Mouse (Mus musculus) heart, embryonic 11.5 days (tissue): Measurements from ENCODE around the gene Dnajc8. TPM values are rescaled to one million over a fixed set of nuclear protein-coding genes. Genes with fewer than 3 reads are reported as not detected.

ENCODE experiments used
- ATAC-seq: fragments of 200-750 bp; cut with Nextera tagmentation; replicated peaks from 2 replicates; pipeline ENCODE4 v1.8.0; 2017; ENCODE audit warnings: moderate library complexity; ENCODE audit not compliant: insufficient number of reproducible peaks, low FRiP score, low TSS enrichment
- H3K27ac ChIP-seq: fragments of 300-500 bp; sonication (generic); 2 replicates; pipeline ENCODE4 v1.5.1; 2014; ENCODE audit warnings: mild to moderate bottlenecking, low read depth, low read length
- H3K27me3 ChIP-seq: fragments of 300-500 bp; sonication (generic); 2 replicates; pipeline ENCODE4 v1.6.1; 2014; ENCODE audit warnings: mild to moderate bottlenecking, low read length, mixed read lengths; ENCODE audit not compliant: control insufficient read depth, insufficient read depth
- H3K36me3 ChIP-seq: fragments of 300-500 bp; sonication (generic); 2 replicates; pipeline ENCODE4 v1.6.1; 2014; ENCODE audit warnings: mild to moderate bottlenecking, low read length, moderate library complexity, mixed read lengths; ENCODE audit not compliant: control insufficient read depth, insufficient read depth
- H3K4me1 ChIP-seq: fragments of 300-500 bp; sonication (generic); 2 replicates; pipeline ENCODE4 v1.6.1; 2014; ENCODE audit warnings: low read length; ENCODE audit not compliant: control insufficient read depth, insufficient read depth
- H3K4me2 ChIP-seq: fragments of 300-500 bp; sonication (generic); 2 replicates; pipeline ENCODE4 v1.6.1; 2014; ENCODE audit warnings: mild to moderate bottlenecking, moderate library complexity
- H3K4me3 ChIP-seq: fragments of 300-500 bp; sonication (generic); 2 replicates; pipeline ENCODE4 v1.5.1; 2014; ENCODE audit warnings: low read depth, low read length
- H3K9ac ChIP-seq: fragments of 300-500 bp; sonication (generic); 2 replicates; pipeline ENCODE4 v1.6.1; 2014; ENCODE audit warnings: mild to moderate bottlenecking, low read depth, low read length, moderate library complexity
- H3K9me3 ChIP-seq: fragments of 300-500 bp; sonication (generic); replicated peaks from 2 replicates; pipeline ENCODE4 v1.6.1; 2016; ENCODE audit warnings: low read length; ENCODE audit not compliant: control insufficient read depth
- WGBS: fragments of 180-500 bp; shearing (Covaris S2); extraction: QIAGEN DNeasy Blood & Tissue Kit; methylation state at CpG from one replicate; pipeline ENCODE4 v1.1.7; 2014; ENCODE audit not compliant: insufficient replicate concordance; 5-methylcytosine and 5-hydroxymethylcytosine counted together
- polyA plus RNA-seq: library from polyadenylated mRNA; unstranded; fragments of >200 nt; fragmentation: Nextera tagmentation; extraction: Ambion mirVana; gene quantifications from 2 replicates; pipeline ENCODE4 v1.2.1, GENCODE M21; 2014

Dnajc8 gene
- polyA plus RNA-seq = 157 and 162 TPM in 2 replicates

GRCm38 (mm10) chr4:132535406-132536121 lies at the start of gene Dnajc8:
TSS of gene Dnajc8 (plus strand) at chr4:132535550.
- peak within 1 kb of the TSS; percentile 47 for H3K27ac ChIP-seq
- peak; percentile 68 for ATAC-seq
- H3K4me3 ChIP-seq = peak within 1 kb of the TSS; percentile 84
- H3K36me3 ChIP-seq = peaks cover 12% of the 10 kb centered on the region
- peaks cover 10% of the 10 kb centered on the region for H3K4me1 ChIP-seq
- H3K9me3 ChIP-seq = no peaks in the 10 kb centered on the region
- peak within 1 kb of the TSS; percentile 76 for H3K4me2 ChIP-seq
- peak within 1 kb of the TSS; percentile 83 for H3K9ac ChIP-seq
- no peaks in the 10 kb centered on the region for H3K27me3 ChIP-seq
- under 1% methylated on average over 60 of the region's 60 CpGs for WGBS

GRCm38 (mm10) chr4:132488521-132488920 lies 46.8 kb upstream of the Dnajc8 start:
- no peak overlapping the region for H3K27ac ChIP-seq
- no peaks in the 10 kb centered on the region for H3K9me3 ChIP-seq
- H3K36me3 ChIP-seq = no peaks in the 10 kb centered on the region
- ATAC-seq = no peak
- no peak overlapping the region for H3K9ac ChIP-seq
- H3K4me2 ChIP-seq = no peak overlapping the region
- WGBS = 84% methylated on average over 3 of the region's 3 CpGs
- no peaks in the 10 kb centered on the region for H3K4me1 ChIP-seq
- no peaks in the 10 kb centered on the region for H3K27me3 ChIP-seq
- H3K4me3 ChIP-seq = no peak overlapping the region

GRCm38 (mm10) chr4:132488976-132489375 lies 46.4 kb upstream of the Dnajc8 start:
- H3K36me3 ChIP-seq = no peaks in the 10 kb centered on the region
- WGBS = 73% methylated on average over 6 of the region's 6 CpGs
- H3K4me3 ChIP-seq = no peak overlapping the region
- no peaks in the 10 kb centered on the region for H3K27me3 ChIP-seq
- H3K27ac ChIP-seq = no peak overlapping the region
- no peak overlapping the region for H3K4me2 ChIP-seq
- H3K4me1 ChIP-seq = no peaks in the 10 kb centered on the region
- no peaks in the 10 kb centered on the region for H3K9me3 ChIP-seq
- no peak overlapping the region for H3K9ac ChIP-seq
- ATAC-seq = no peak

GRCm38 (mm10) chr4:132490273-132491010 lies 44.9 kb upstream of the Dnajc8 start:
- Histone ChIP-seq H3K27me3 (no peaks in the 10 kb centered on the region), H3K4me1 (no peaks in the 10 kb centered on the region), H3K4me3 (no peak overlapping the region), H3K9ac (no peak overlapping the region), H3K27ac (no peak overlapping the region), H3K36me3 (0 out of 2 replicates have a peak, but pooled peaks cover 2% of the 10 kb centered on the region), H3K4me2 (no peak overlapping the region), H3K9me3 (no peaks in the 10 kb centered on the region)
- 82% methylated on average over 15 of the region's 15 CpGs for WGBS
- ATAC-seq = no peak

- H3K27me3 ChIP-seq = no peaks in the 10 kb centered on the region
- H3K4me1 ChIP-seq = no peaks in the 10 kb centered on the region
- H3K9me3 ChIP-seq = no peaks in the 10 kb centered on the region
- H3K4me3 ChIP-seq = no peak overlapping the region
- 84% methylated on average over 8 of the region's 8 CpGs for WGBS
- H3K36me3 ChIP-seq = 0 out of 2 replicates have a peak, but pooled peaks cover 2% of the 10 kb centered on the region
- H3K9ac ChIP-seq = no peak overlapping the region
- ATAC-seq = no peak
- no peak overlapping the region for H3K4me2 ChIP-seq
- no peak overlapping the region for H3K27ac ChIP-seq
Measured at GRCm38 (mm10) chr4:132491057-132491456, 44.3 kb upstream of the Dnajc8 start.

- Histone ChIP-seq H3K9ac (no peak overlapping the region), H3K4me1 (no peaks in the 10 kb centered on the region), H3K9me3 (no peaks in the 10 kb centered on the region), H3K27ac (no peak overlapping the region), H3K27me3 (no peaks in the 10 kb centered on the region), H3K4me3 (no peak overlapping the region), H3K36me3 (peaks cover 2% of the 10 kb centered on the region; the same call in 1 of the 2 replicates), H3K4me2 (no peak overlapping the region)
- no peak for ATAC-seq
- WGBS = 73% methylated on average over 6 of the region's 6 CpGs
Measured at GRCm38 (mm10) chr4:132491748-132492147, 43.6 kb upstream of the Dnajc8 start.

GRCm38 (mm10) chr4:132492178-132493060 lies 42.9 kb upstream of the Dnajc8 start:
- Histone ChIP-seq H3K4me3 (no peak overlapping the region), H3K27ac (no peak overlapping the region), H3K4me2 (no peak overlapping the region), H3K27me3 (no peaks in the 10 kb centered on the region), H3K9me3 (no peaks in the 10 kb centered on the region), H3K4me1 (no peaks in the 10 kb centered on the region), H3K9ac (0 out of 2 replicates have a peak overlapping the region, but pooled peaks have one; percentile 10), H3K36me3 (peaks cover 2% of the 10 kb centered on the region; the same call in 1 of the 2 replicates)
- ATAC-seq = no peak
- 69% methylated on average over 10 of the region's 10 CpGs for WGBS

- 82% methylated on average over 20 of the region's 20 CpGs for WGBS
- Histone ChIP-seq H3K9me3 (no peaks in the 10 kb centered on the region), H3K9ac (no peak overlapping the region), H3K27me3 (no peaks in the 10 kb centered on the region), H3K4me1 (no peaks in the 10 kb centered on the region), H3K4me3 (no peak overlapping the region), H3K36me3 (peaks cover 10% of the 10 kb centered on the region), H3K4me2 (no peak overlapping the region), H3K27ac (no peak overlapping the region)
- ATAC-seq = no peak
Measured at GRCm38 (mm10) chr4:132494271-132494918, 41.0 kb upstream of the Dnajc8 start.
